Mouse (Mus musculus): ENCODE data around the gene Plpp4. TPM values are rescaled to one million over a fixed set of nuclear protein-coding genes. Genes with fewer than 3 reads are reported as not detected.

Gene Plpp4
- polyA plus RNA-seq, 1 experiment from 2014 or later = not detected

DNA sequence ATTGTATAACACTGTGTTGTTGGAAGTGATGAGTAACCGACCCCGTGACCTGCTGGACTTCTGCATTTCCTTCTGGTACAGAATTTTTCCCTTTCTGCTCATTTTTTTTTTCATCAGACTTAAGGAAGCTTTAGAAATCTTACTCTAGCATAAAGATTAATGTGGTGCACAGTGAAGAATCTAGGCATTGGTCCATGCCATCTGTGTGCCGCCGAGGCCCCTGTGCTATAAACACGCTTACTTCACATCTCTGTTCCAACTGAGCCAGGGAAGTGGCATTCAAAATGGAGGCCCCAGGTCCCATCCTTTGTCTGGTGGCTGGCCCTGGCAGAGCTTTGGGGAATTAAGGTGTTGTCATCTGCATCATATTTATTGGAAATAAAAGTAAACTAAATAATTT lies 44.8 kb downstream of the Plpp4 start:
- no peak for DNase-seq (ENCODE audit: low spot score)

DNA sequence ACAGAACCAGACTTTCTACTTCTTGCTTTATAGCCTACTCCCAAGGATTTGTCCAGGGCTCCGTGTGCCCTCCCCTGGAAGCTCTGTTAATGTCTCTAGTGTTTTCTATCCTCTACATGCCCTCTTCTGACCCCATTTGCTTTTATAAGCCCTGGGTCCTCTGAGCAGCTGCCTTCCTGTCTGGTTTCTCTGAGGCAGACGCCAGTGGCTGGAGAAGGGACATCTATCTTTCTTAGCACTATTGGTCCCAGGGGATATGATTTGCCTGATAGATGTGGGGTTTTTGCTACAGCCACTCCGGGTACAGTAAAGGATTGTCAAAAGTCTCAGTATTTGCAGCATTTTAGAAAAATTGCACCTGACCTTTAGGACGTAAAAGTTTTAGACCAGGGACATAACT lies 46.5 kb downstream of the Plpp4 start:
- no peak for DNase-seq (ENCODE audit: low spot score)

DNA sequence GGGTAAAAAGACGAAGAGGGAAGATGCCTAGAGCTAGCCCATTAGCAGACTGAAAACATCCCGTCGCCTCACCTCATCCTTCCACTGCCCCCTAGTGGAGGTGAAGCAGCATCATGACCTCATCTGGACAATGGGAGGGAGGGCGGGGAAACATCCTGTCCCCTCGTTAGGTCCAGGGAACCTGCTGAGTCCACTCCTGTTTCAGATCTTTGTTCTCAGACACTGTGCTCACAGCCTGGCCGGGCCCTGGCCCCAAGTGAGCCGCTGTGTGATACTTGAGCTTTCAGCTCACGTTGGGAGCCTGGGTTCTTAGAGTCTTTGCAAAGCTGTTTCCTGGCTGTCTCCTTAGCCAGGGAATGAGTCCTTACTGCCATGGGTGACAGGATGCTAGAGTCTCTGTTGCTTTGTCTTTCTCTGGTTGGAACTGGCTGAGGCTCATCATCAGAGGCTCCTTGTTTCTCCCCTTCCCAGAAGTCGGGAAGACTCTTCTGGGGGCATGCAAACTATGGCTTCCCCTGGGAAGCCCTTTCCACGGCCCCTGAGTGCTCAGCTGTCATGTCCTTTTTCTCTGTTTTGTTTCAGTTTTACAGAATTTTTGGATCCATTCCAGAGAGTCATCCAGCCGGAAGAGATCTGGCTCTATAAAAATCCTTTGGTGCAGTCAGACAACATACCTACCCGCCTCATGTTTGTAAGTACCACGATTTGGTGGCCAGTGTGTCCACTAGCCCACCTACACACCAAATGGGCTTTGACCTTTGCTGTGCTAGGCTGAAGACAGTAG lies 50.4 kb downstream of the Plpp4 start:
- no peak for DNase-seq (ENCODE audit: low spot score)

DNA sequence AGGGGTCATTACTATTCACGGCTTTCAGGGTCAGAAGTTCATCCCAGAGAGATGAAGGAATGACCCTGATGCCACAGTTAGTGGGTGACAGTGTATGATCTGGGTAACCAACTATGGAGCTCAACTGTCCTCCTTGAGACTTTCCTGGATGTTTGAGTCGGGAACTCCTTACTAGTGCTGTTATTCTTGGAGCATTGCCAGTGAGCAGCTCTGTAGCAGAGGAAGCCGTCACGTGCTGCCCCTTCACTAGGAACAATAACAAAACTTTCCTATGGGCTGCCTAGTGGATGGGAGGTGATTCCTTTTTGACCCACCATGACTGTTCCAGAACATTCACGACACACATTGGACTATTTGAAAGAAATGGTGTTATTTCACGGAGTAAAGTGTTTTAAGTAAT lies 51.8 kb downstream of the Plpp4 start:
- no peak for DNase-seq (ENCODE audit: low spot score)

DNA sequence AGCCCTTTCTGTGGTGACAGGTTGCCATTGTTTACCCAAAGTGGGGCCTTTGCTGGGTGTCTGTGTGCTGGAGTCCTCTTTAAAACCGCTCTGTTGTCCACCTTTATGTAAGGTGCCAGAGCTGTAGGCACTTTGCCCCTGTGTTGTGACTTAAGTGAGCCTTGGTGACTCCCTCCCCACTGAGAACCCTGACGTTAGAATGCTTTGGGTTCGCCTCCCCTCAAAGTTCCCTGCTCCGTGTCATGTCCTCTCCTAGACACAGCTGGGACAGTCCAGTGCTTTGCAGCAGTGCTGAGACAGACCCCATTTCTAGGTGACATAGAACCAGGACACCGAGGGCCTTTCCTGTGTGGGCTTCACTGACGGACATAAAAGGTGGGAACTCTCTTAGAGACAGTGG lies 55.7 kb downstream of the Plpp4 start:
- DNase-seq (ENCODE audit: low spot score) = no peak

DNA sequence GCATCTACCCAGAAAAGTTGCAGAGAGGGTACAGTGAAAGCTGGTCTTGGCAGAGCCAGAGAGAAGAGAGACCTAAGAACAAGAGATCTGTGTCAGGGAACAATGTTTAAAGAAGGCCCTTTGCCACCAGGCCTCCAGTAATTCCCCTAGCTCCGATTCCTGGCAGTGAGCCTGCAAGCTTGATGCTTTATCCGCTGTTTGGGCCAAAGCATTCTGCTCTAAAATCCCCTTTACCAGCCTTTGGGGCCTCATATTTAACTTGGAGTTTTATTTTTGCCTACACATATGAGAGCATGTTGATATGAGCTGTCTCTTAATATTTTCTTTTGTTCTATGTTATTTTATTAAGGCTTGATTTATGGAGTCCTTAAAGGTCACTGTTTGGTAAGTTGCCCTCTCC lies 57.1 kb downstream of the Plpp4 start:
- DNase-seq (ENCODE audit: low spot score) = no peak

DNA sequence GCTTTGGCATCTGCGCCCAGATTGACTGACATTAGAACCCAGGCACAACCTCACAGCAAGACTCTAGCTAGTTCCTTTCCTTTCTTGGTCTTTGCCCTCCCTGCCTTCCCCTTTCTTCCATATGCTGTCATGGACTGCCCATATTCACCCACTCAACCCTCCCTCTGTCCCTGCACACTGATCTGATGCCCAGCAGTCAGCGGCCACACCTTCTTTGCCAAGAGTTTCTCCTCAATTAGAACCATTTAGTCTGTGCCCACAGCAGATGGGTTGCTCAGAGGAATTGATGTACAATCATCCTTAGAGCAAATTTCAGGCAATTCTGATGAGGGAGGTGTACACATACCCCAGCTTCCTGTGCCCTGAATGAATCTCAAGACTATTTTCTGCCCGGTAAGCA lies 83.3 kb downstream of the Plpp4 start:
- no peak for DNase-seq (ENCODE audit: low spot score)

DNA sequence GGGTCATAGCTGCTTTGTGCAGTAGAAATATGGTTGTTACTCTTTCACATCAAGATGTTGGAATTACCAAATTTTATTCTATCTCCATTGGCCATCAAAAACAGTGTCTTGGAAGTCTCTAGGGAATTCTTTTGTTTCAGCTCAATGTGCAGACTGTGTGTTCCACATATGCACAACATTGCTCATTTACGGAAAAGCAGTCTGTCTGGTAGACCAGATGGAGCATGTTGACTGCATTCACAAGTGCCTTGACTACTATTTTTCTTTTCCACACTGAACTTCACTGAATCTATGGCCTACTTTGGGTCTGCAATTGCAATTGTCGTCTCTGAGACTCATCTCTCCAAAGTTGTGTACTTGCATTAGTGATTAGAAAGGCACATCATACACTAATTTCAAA lies 98.7 kb downstream of the Plpp4 start:
- DNase-seq (ENCODE audit: low spot score) = no peak

DNA sequence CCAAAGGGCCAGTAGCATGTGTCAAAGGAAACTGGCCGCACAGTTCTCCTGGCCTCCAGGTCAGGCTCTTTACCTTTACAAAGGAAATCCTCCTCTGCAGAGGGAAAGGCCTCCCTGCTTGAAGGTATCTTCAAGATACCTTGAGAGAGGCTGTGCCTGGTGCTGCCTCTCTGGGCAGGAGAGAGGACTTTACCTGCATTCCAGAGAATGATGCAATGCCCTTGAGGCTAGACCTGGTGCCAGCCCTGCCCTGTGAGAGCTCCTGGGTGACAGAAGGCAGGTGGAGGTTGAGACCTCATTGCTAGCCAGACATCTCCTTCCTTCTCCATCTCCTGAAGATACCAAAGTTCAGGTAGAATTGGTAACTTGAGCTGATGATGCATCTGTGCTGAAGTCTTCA lies 118.5 kb downstream of the Plpp4 start:
- no peak for DNase-seq (ENCODE audit: low spot score)

DNA sequence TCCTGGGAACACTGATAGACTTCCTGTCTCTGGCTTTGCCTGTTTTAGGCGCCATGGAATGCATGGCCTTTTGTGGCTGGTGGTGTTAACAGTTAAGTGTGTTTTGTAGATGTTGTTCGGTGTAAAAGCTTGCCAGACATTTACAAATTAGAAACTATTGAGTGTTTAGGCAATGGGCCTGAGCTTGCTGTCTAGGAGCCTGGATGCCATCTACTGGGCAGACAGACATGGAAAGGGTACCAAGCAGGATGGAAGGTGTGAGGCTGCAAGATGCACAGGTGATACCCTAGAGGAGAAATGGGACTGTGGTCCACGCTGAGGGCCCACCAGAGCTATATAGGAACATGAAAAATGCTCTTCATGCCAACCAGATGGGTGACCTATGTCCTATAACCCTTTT lies 128.3 kb downstream of the Plpp4 start:
- DNase-seq (ENCODE audit: low spot score) = no peak

DNA sequence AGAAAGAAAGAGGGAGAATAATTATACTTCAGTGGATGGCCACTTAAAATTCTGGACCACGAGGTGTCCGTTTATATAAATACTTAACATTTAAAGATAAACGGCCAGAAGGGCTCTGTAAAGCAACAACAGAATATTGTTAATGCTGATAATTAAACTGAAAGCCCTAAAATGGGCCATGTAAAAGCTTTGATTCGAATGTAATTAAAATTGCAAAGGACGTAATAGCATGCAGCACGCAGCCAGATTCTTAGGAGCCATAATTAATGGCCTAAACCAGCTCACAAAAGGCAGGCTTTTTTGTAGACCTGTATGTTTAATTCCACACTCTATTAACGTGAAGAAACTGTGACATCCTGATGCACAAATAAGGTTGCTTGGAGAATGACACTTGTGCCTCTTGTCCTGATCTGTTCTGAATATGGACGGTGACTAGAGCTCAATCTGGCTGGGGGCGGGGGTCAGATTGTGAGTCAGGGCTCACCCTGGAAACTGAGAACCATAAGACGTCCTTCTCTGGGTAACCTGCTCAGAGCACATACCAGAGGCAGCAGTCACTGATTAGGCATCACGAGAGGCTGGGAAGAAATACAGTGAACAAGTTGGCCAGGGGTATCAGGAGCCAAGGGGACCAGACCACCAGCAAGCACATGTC lies 136.1 kb downstream of the Plpp4 start:
- DNase-seq (ENCODE audit: low spot score) = no peak

DNA sequence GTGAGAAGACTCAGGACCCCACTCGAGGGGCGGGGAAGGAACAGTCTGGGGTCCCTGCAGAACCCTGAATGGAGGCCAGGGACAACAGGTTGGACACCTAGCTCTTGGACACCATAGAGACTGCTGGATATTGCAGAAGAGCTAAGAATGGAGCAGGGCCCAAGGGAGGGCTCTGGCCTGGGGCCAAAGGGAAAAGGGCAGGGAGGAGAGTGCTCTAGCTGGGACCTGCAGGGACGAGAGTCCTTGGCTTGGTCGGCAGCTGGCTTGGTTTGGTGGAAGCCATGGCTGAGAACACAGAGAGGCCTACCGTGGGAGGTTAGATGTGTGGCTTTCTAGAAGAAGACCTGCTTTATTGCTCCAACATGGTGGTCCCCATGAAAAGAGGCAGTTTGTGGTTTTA lies 139.7 kb downstream of the Plpp4 start:
- no peak for DNase-seq (ENCODE audit: low spot score)

DNA sequence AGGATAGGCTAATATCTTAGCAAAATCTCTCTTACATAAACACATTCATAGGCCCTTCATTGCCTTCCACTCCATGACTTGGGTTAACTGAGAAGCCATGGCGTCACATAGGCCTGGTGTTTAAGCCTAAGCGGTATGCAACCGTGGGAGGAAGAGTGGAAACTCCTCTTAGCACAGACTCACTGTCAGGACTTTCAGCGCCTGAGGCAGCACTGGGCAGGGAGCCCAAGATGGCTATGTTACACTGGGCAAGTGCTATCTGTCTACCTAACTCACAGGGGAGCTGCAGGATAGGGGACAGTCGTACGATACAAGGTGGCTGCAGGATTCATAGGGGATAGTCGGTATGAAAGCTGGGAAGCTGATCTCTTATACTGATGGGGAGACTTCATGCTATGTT lies 142.2 kb downstream of the Plpp4 start:
- no peak for DNase-seq (ENCODE audit: low spot score)

DNA sequence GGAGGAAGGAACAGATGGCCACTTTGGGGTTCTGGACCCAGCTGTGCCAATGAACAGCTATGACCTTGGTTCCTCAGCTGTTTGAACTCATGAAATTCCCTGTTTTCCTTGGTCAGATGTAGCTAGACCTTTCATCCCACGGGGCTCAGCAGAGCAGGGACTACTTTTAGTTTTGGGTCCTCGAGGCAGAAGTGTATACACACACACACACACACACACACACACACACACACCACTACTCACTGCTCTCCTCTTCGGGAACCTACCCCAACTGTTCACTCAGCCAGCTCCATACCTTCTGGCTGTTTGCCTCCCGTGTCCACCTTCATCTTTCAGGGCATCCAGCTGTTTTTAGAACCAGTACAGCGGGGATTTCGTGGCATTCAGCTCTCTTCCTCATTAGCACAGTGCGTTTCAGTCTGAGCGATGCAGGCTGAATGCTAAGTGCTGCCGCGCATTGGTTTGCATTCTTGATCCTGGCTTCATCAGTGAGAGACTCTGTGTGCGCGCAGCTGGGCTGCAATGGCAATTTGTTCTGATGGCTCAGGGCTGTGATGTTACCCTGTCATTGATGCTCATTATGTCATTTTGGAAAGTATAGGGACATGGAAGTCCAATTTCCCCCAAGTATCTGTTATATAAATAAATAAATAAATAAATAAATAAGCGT lies 146.0 kb downstream of the Plpp4 start:
- no peak for DNase-seq (ENCODE audit: low spot score)

DNA sequence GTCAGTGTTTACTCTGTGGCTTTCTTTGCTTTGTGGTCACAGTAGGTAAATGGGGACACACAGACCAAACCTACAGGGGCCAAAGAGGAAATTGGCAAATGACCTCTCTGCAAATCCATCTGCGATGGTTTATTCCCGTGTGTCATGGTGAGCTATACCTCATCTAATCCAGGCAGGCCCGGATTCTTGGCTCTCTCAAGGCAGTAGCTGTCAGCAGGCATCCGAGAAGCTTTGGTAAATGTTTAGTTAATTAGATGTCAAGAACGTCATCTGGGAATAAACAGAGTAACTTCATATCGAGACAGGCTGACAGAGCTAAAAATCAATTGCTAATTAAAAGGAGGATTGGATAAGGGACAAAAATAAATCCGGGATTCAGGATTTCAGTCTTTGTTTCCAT lies 149.2 kb downstream of the Plpp4 start:
- no peak for DNase-seq (ENCODE audit: low spot score)

DNA sequence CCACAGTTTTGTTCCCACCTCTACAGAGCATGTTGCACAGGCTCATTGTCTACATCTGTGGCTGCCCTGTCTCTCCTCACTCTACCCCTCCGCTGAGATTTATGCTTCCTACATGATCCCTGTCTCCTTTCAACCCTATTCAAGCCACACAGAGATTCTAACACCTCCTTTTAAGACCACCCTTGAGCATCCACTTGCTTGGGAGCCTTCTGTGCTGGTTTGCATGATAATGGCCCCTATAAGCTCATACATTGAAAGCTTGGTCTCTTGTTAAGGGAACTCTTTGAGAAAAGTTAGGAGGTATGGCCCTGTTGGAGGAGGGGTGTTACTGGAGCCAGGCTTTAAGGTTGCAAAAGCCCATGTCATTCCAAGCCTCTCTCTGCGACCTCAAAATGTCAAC lies 155.9 kb downstream of the Plpp4 start:
- no peak for DNase-seq (ENCODE audit: low spot score)

DNA sequence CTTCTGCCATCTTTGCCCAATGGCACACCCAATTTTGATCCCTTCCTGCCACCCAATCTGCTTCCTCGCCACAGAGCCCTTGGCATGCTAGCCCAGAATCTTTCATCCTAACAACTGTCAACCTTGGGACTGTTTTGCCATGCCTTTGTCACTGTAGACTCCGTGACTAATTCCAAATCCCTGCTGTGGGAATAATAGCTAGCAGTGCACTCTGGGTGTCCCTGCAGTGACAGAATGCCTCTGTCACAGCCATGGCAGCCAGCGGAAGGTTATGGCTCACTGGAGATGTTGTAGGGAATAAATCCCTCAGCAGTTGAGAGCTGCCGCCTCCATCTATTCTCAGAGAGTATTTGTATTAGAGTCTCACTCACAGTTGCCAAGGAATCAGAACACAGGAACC lies 158.3 kb downstream of the Plpp4 start:
- no peak for DNase-seq (ENCODE audit: low spot score)

DNA sequence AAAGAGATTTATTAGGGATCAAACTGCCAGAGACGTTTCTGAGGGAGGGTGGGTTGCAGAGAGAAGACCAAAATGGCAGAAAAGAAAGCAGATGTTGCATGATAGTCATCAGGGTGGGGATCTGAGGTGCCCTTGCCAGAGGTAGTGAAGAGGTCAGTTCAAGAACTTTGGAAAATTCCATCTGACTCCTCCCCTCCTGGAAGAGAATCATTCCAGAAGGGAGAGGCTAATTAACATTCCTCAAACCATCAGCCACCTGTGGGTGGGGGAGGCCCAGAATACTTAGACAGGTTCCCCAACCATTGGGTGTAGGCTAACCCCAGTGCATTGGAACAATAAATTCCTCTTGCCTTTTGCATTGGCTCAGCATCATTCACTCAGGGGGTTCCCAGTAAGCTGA lies 164.3 kb downstream of the Plpp4 start:
- no peak for DNase-seq (ENCODE audit: low spot score)

DNA sequence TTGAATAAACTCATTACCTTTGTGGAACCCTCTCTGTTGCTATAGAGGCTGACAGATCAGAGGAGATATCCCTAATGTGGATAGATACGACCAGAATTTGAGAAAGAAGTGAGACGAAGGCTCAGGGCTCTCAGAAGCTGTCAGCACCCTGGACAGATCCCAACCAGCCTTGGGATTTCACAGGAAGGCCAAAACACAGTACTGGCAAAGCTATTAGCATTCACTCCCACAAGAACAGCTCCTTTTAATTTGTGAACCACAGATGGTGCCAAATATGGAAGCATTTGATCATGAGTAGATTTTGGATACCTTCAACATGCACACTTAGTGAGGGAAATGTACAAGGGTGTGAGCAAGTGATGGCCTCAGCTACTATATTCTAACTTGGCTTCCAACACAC lies 168.7 kb downstream of the Plpp4 start:
- DNase-seq (ENCODE audit: low spot score) = no peak

DNA sequence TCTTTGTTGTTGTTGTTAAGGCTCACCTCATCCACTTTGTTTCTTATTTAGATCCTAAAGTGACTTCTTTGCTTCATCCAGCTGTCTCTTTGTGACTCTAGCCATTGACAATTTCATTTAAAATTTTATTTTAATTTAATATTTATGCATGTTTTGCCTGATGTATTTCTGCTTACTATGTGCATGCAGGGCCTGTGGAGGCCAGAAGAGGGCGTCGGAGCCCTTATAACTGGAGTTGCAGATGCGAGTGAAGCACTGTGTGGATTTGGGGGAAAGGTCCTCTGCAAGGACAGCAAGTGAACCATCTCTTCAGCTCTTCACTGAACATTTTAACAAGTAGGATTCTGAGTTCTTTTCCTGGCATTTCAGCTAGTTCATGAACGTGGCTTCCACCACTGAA lies 172.0 kb downstream of the Plpp4 start:
- DNase-seq (ENCODE audit: low spot score) = no peak

DNA sequence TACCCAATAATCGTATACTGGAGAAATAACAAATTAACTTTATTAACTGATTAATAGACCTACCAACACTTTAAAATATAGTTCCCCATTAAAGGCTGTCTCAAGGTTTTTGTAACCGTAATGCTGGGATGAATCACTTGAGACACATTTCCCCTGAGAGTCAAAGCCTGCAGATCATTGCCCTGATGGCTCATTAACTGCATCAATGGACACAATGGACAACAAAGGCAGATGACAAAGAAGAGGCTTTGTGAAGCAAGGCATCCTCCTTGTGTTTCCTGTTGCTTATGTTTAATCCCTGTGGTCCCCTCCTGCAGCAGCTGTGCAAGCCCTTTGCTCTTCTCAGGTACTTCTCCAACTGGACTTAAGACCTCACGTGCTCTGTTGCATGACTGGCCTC lies 173.1 kb downstream of the Plpp4 start:
- DNase-seq (ENCODE audit: low spot score) = no peak

Measured in thymus, postnatal 0 days (tissue).